In the genomic region with DNA sequence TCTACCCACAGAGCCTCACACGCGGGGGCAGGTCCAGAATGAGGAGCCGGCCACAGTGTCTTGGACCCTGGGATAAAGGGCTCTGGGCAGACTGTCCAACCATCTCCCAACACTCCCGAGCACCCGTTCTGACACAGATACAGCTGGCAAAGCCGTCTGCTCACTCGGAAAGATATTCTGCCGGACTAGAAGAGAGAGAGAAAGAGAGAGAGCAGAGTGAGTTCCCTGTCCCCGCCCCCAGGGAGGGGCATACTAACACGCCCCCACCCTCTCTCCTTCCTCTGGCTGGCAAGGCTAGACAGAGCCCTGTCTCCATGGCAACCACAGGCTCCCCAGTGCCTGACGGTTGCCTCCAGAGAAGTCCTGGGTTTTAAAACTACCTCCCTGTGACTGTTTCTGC, we compare ENCODE assay signal across 8 mouse cellular contexts. TPM values are rescaled to one million over a fixed set of nuclear protein-coding genes. Genes with fewer than 3 reads are reported as not detected.
A peak's percentile ranks its signal among the peaks of the same experiment; 100 is the strongest.
DNase-seq lines count a peak whose midpoint lies in the region; ATAC-seq lines count a peak whose summit lies in the region.

No protein-coding gene starts in this region.

- peak overlapping the region; percentile 63 for H3K9ac ChIP-seq in embryonic facial prominence, embryonic 13.5 days
- H3K9ac ChIP-seq in limb, embryonic 13.5 days = no peak overlapping the region
- H3K9ac ChIP-seq in midbrain, embryonic 14.5 days (replicated peaks; ENCODE audit: low read length) = no peak overlapping the region; the same call in 1 of the 2 replicates

- no peaks in the 10 kb centered on the region for H3K36me3 ChIP-seq in embryonic facial prominence, embryonic 13.5 days
- no peaks in the 10 kb centered on the region for H3K36me3 ChIP-seq in limb, embryonic 13.5 days
- H3K36me3 ChIP-seq in midbrain, embryonic 14.5 days (ENCODE audit: control insufficient read depth, insufficient read depth, low read length) = no peaks in the 10 kb centered on the region

- H3K27ac ChIP-seq in embryonic facial prominence, embryonic 13.5 days = peak overlapping the region; percentile 77
- H3K27ac ChIP-seq in limb, embryonic 13.5 days = peak overlapping the region; percentile 52; the same call in 1 of the 2 replicates
- H3K27ac ChIP-seq in midbrain, embryonic 14.5 days (replicated peaks; ENCODE audit: low read depth, low read length) = peak overlapping the region; percentile 72

- H3K4me2 ChIP-seq in embryonic facial prominence, embryonic 13.5 days = peak overlapping the region; percentile 57
- peak overlapping the region; percentile 51 for H3K4me2 ChIP-seq in limb, embryonic 13.5 days (replicated peaks)
- H3K4me2 ChIP-seq in midbrain, embryonic 14.5 days (ENCODE audit: low read length) = peak overlapping the region; percentile 39

- H3K27me3 ChIP-seq in embryonic facial prominence, embryonic 13.5 days = peaks cover 19% of the 10 kb centered on the region
- peaks cover 15% of the 10 kb centered on the region for H3K27me3 ChIP-seq in limb, embryonic 13.5 days
- peaks cover 8% of the 10 kb centered on the region for H3K27me3 ChIP-seq in midbrain, embryonic 14.5 days (ENCODE audit: control insufficient read depth, insufficient read depth, low read length)

- no peak for ATAC-seq in cerebellum, adult (ENCODE audit: insufficient number of reproducible peaks, low FRiP score, low TSS enrichment)
- ATAC-seq in embryonic facial prominence, embryonic 13.5 days (ENCODE audit: insufficient number of reproducible peaks, insufficient read depth, low FRiP score, low TSS enrichment, low read depth) = peak; percentile 68
- ATAC-seq in limb, embryonic 13.5 days (ENCODE audit: low FRiP score, low read depth) = peak; percentile 74
- ATAC-seq in midbrain, embryonic 14.5 days (ENCODE audit: low FRiP score, low TSS enrichment) = peak; percentile 70

- DNase-seq in cerebellum, adult 11 months = peak; percentile 50
- peak; percentile 72 to 82 for DNase-seq in heart, adult 9 months (ENCODE audit: low spot score in 2 of 2)
- DNase-seq in kidney, adult 9 months = peak; percentile 82
- DNase-seq in midbrain, embryonic 14.5 days = peak; percentile 96
- peak; percentile 42 for DNase-seq in spleen, adult 12 weeks (ENCODE audit: low spot score)

- no peaks in the 10 kb centered on the region for H3K9me3 ChIP-seq in embryonic facial prominence, embryonic 13.5 days
- no peaks in the 10 kb centered on the region for H3K9me3 ChIP-seq in limb, embryonic 13.5 days
- H3K9me3 ChIP-seq in midbrain, embryonic 14.5 days (ENCODE audit: control insufficient read depth, low read length) = no peaks in the 10 kb centered on the region

- peak overlapping the region; percentile 31 for H3K4me3 ChIP-seq in embryonic facial prominence, embryonic 13.5 days
- peak overlapping the region; percentile 14 for H3K4me3 ChIP-seq in limb, embryonic 13.5 days
- 0 out of 2 replicates have a peak overlapping the region, but pooled peaks have one; percentile 12 for H3K4me3 ChIP-seq in midbrain, embryonic 14.5 days (replicated peaks; ENCODE audit: low read depth, low read length)

- peaks cover 48% of the 10 kb centered on the region for H3K4me1 ChIP-seq in embryonic facial prominence, embryonic 13.5 days
- peaks cover 49% of the 10 kb centered on the region for H3K4me1 ChIP-seq in limb, embryonic 13.5 days
- H3K4me1 ChIP-seq in midbrain, embryonic 14.5 days (ENCODE audit: control insufficient read depth, insufficient read depth, low read length) = peaks cover 29% of the 10 kb centered on the region

- WGBS in embryonic facial prominence, embryonic 13.5 days = 5% methylated on average over 11 of the region's 11 CpGs
- 6% methylated on average over 11 of the region's 11 CpGs for WGBS in limb, embryonic 13.5 days
- 5% methylated on average over 11 of the region's 11 CpGs for WGBS in midbrain, embryonic 14.5 days

RNA-seq across cellular contexts. Expression of gene 1700001O22Rik, which starts 7.1 kb away (rescaled TPM):
- 2.8 and 2.9 TPM in 2 replicates for polyA plus RNA-seq in embryonic facial prominence, embryonic 13.5 days (2015; fragmentation: Nextera tagmentation; extraction: Ambion mirVana)
- 3.2 and 3.4 TPM in 2 replicates for polyA plus RNA-seq in limb, embryonic 13.5 days (2015; fragmentation: Nextera tagmentation; extraction: Ambion mirVana)
- polyA plus RNA-seq in midbrain, embryonic 14.5 days (2014; fragmentation: Nextera tagmentation; extraction: Ambion mirVana) = 0.87 and 1.0 TPM in 2 replicates

RNA-seq across cellular contexts. Expression of gene Ntmt1, which starts 11.2 kb away (rescaled TPM):
- polyA plus RNA-seq in embryonic facial prominence, embryonic 13.5 days (2015; fragmentation: Nextera tagmentation; extraction: Ambion mirVana) = 94.9 and 105 TPM in 2 replicates
- 98.1 and 104 TPM in 2 replicates for polyA plus RNA-seq in limb, embryonic 13.5 days (2015; fragmentation: Nextera tagmentation; extraction: Ambion mirVana)
- 114 and 122 TPM in 2 replicates for polyA plus RNA-seq in midbrain, embryonic 14.5 days (2014; fragmentation: Nextera tagmentation; extraction: Ambion mirVana)

RNA-seq across cellular contexts. Expression of gene Asb6, which starts 33.8 kb away (rescaled TPM):
- 39.5 and 47.3 TPM in 2 replicates for polyA plus RNA-seq in embryonic facial prominence, embryonic 13.5 days (2015; fragmentation: Nextera tagmentation; extraction: Ambion mirVana)
- 38.7 and 39.2 TPM in 2 replicates for polyA plus RNA-seq in limb, embryonic 13.5 days (2015; fragmentation: Nextera tagmentation; extraction: Ambion mirVana)
- polyA plus RNA-seq in midbrain, embryonic 14.5 days (2014; fragmentation: Nextera tagmentation; extraction: Ambion mirVana) = 38.5 and 42.7 TPM in 2 replicates

RNA-seq across cellular contexts. Expression of gene Prrx2, which starts 38.4 kb away (rescaled TPM):
- 103 and 107 TPM in 2 replicates for polyA plus RNA-seq in embryonic facial prominence, embryonic 13.5 days (2015; fragmentation: Nextera tagmentation; extraction: Ambion mirVana)
- 93.6 and 102 TPM in 2 replicates for polyA plus RNA-seq in limb, embryonic 13.5 days (2015; fragmentation: Nextera tagmentation; extraction: Ambion mirVana)
- 1.4 and 2.2 TPM in 2 replicates for polyA plus RNA-seq in midbrain, embryonic 14.5 days (2014; fragmentation: Nextera tagmentation; extraction: Ambion mirVana)

Comparison
In these comparisons a context has a peak if more than half of its experiments do, and no peak if none do; other contexts are left out.
1. DNase-seq: peak in every context shown above with its lines; median percentile 96 in midbrain, embryonic 14.5 days; 82 in kidney, adult 9 months; 77 in heart, adult 9 months; 50 in cerebellum, adult 11 months; 42 in spleen, adult 12 weeks.